Mouse (Mus musculus) forelimb bud, embryonic 11.5 days (tissue): Measurements from ENCODE around the gene Gm13212.
"Not testable (repeated sequence)": the region's sequence is repeated elsewhere in the genome, so short reads cannot be mapped to it uniquely, and the experiment has no call there.

Source experiments
- DNase-seq: peaks from one replicate; pipeline ENCODE4 v3.0.0-alpha.2; 2012; ENCODE audit warnings: low read depth, low spot score

Gm13212 gene

GRCm38 (mm10) chr4:145585078-145585477 is at the start of gene Gm13212:
TSS of gene Gm13212 (plus strand) at chr4:145585166.
- peak; percentile 48 for DNase-seq

DNA sequence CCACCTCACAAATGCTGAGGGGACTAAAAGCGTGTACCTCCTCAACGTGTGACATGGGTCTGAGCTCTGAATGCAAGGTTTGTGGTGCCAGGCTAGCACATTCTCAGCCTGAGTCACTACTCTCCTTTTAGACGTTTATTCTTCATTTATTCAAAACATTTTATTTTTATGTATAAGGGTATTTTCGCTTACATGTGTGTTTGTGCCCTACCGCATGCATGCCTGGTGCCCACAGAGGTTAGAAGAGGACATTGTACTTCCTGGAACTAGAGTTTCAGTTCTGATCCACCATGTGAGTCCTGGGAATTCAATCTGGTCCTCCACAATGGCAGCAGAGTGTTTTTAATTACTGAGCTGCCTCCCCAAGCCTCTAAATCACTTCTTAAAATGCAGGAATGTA is 41.1 kb upstream of the Gm13212 start:
- not testable (repeated sequence) for DNase-seq

- not testable (repeated sequence) for DNase-seq
These were observed 39.9 kb upstream of the Gm13212 start for GRCm38 (mm10) chr4:145545106-145545505.

DNA sequence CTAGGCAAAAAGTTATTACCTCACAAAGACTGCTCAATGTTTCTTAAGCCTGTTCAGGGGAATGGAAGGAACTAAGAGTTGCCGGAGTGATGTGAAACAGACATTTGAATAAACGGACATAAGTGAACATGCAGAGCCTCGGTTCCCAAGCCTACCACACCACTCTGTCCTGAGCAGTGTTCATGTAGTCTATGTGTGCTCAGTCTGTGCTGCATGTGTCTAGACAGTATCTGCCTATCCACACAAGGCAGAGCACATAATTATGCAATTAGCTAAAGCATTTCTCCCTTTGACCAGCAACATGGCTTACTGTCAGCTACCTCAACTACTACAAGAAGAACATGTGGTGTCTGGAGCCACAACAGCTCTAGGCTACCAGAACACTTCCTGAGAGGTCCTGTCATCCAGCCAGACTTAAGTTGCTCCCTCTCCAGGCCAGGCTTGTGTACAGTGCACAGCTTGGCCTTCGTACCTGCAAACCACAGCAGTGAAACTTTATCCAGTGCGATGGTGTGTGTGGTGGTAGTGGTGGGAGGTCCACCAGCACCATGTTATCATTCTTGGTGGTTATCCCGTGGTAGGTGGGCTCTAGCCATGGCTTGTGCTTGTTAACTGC is 39.1 kb upstream of the Gm13212 start:
- not testable (repeated sequence) for DNase-seq

DNA sequence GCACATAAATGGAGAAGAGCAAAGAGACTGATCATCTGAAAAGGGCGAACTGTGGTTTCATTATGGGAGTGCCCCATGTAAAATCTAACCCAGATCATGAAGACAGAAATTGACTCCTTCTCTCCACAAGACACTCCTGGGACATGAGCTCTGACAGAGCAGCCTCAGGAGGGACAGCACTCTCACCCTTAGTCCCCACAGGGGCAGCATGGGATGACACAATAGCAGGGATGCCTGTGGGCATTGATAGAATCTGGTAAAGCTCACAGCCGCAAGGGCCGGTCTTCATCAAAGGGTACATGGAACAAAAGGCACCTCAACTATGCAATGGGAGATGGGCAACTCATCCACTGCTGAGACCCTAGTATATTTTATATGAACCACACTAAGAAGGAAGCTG is 38.5 kb upstream of the Gm13212 start:
- not testable (repeated sequence) for DNase-seq

- DNase-seq, result no peak
These were observed 28.3 kb upstream of the Gm13212 start for GRCm38 (mm10) chr4:145556680-145557079.

- no peak for DNase-seq
These were observed 25.4 kb upstream of the Gm13212 start for GRCm38 (mm10) chr4:145559505-145560099.

- DNase-seq, result no peak
These were observed 20.7 kb upstream of the Gm13212 start for GRCm38 (mm10) chr4:145564111-145564821.

- not testable (repeated sequence) for DNase-seq
These were observed 14.5 kb upstream of the Gm13212 start for GRCm38 (mm10) chr4:145570461-145570860.

GRCm38 (mm10) chr4:145576623-145577022 is 8.3 kb upstream of the Gm13212 start:
- DNase-seq, result not testable (repeated sequence)

DNA sequence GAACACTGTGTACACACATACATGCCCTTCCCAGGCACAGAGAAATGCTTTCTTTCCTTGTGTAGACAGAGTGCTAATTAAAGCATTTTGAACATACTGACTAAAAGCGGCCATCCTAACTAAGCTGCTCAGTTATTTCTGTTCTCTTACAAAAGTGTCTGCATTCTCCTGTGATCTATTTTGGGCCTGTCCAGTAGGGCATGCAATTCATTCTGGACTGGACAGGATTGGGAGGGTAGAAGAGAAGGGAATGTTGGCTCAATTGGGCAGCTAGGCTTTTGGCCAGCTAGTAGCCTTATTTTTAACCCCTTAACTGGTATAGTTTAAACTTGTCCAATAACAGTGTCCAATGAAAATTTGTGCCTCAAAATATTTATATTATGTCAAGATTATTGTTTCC is 4.6 kb upstream of the Gm13212 start:
- not testable (repeated sequence) for DNase-seq

- DNase-seq, result not testable (repeated sequence)
These were observed 1.1 kb downstream of the Gm13212 start for GRCm38 (mm10) chr4:145586046-145586445.

GRCm38 (mm10) chr4:145594183-145594582 is 9.2 kb downstream of the Gm13212 start:
- not testable (repeated sequence) for DNase-seq

DNA sequence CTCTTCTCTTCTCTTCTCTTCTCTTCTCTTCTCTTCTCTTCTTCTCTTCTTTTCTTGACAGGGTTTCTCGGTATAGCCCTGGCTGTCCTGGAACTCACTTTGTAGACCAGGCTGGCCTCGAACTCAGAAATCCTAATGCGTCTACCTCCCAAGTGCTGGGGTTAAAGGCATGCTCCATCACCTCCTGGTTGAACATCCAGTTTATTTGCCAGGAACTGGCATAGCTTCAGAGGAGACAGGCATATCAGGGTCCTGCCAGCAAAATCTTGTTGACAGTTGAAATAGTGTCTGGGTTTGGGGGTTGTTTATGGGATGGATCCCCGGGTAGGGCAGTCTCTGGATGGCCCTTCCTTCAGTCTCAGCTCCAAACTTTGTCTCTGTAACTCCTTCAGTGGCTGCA is 9.8 kb downstream of the Gm13212 start:
- DNase-seq, result not testable (repeated sequence)

- not testable (repeated sequence) for DNase-seq
These were observed 55.6 kb downstream of the Gm13212 start for GRCm38 (mm10) chr4:145640416-145641185.

DNA sequence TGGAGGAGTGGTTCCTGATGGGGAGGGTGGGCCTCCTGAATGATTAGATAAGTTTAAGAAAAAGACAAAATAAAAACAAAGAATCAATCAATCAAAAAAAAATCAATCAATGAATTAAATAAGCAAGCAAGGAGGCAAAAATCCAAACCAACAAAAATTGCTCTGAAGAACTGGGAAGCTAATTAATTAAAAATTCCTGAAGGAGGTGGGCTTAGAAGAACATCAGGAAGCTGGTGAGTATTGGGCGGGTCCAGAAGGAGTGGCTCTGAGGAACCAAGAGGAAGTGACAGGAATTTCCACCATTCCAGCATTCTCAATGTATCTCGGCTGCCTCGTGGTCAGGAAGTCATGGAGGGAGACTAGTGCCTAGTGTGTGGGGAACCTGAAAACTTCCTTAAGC is 85.4 kb downstream of the Gm13212 start, which contains the start of gene Zfp980:
Gene Zfp980, plus strand, starts transcription at position 301 of the 400 bp plus-strand sequence.
- not testable (repeated sequence) for DNase-seq

- DNase-seq, result not testable (repeated sequence)
These were observed 89.4 kb downstream of the Gm13212 start for GRCm38 (mm10) chr4:145674286-145674780.
